18 mouse cellular contexts compared by ENCODE assay signal in the genomic region with DNA sequence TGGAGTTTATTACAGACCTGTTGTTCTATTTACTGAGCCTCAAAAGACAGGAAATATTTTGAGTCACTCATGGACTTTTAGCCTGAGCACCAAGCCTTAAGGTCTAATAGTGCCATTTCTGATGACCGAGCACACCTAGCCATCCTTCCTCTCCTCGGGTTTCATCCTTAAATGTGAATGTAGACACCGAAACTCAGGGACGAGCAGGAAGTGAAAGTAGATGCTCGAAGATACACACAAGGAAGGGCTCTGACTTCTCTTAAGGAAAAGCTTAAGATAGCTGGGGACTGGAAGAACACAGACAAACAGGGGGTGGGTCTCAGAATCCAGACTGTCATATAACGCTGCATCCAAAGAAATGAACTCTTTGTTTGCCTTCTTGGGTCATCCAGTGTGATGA. TPM values are rescaled to one million over a fixed set of nuclear protein-coding genes. Genes with fewer than 3 reads are reported as not detected.
"Had no signal": no experiment of that assay in that cellular context is flagged by ENCODE, and none has a peak within 500 bp of the region (broad histone marks: within the 10 kb centered on the region; RNA-seq: fewer than 3 reads in every experiment).

No protein-coding gene starts in this region.

- H3K36me3 ChIP-seq: liver, embryonic 15.5 days; lung, embryonic 15.5 days; midbrain, embryonic 12.5 days; neural tube, embryonic 12.5 days; stomach, embryonic 15.5 days had no signal

- H3K4me2 ChIP-seq: liver, embryonic 15.5 days; lung, embryonic 15.5 days; midbrain, embryonic 12.5 days; neural tube, embryonic 12.5 days; stomach, embryonic 15.5 days had no signal

- ATAC-seq: liver, postnatal 0 days; lung, postnatal 0 days; midbrain, embryonic 16.5 days had no signal

- H3K27me3 ChIP-seq: liver, embryonic 15.5 days; lung, embryonic 15.5 days; megakaryocyte, embryonic 14.5 days; midbrain, embryonic 12.5 days; neural tube, embryonic 12.5 days; stomach, embryonic 15.5 days had no signal

- H3K9ac ChIP-seq: liver, embryonic 15.5 days; liver, postnatal 0 days; lung, embryonic 15.5 days; midbrain, embryonic 12.5 days; neural tube, embryonic 12.5 days; stomach, embryonic 15.5 days had no signal

- H3K4me3 ChIP-seq: liver, embryonic 15.5 days; lung, embryonic 15.5 days; megakaryocyte, embryonic 14.5 days; midbrain, embryonic 12.5 days; neural tube, embryonic 12.5 days; stomach, embryonic 15.5 days had no signal

- H3K9me3 ChIP-seq: liver, embryonic 15.5 days; lung, embryonic 15.5 days; megakaryocyte, embryonic 14.5 days; midbrain, embryonic 12.5 days; neural tube, embryonic 12.5 days; stomach, embryonic 15.5 days had no signal

- H3K27ac ChIP-seq: liver, embryonic 15.5 days; lung, embryonic 15.5 days; macrophage; midbrain, embryonic 12.5 days; neural tube, embryonic 12.5 days; stomach, embryonic 15.5 days; stomach, postnatal 0 days had no signal

- DNase-seq: liver, postnatal 0 days; lung, adult 2 months; lung, postnatal 14 days; lung, postnatal 36 days; midbrain, embryonic 14.5 days; right cerebral cortex, postnatal 14 days; thymus, adult 2 months; thymus, postnatal 25 days had no signal

- H3K4me1 ChIP-seq: lung, embryonic 15.5 days; midbrain, embryonic 12.5 days; neural tube, embryonic 12.5 days; stomach, embryonic 15.5 days had no signal

RNA-seq across cellular contexts. Expression of a gene that starts 8.8 kb away (rescaled TPM):
- polyA plus RNA-seq: macrophage; stomach, postnatal 0 days had no signal
